Mouse (Mus musculus) intestine, postnatal 0 days (tissue): ENCODE data around the gene Ankrd13b. TPM values are rescaled to one million over a fixed set of nuclear protein-coding genes. Genes with fewer than 3 reads are reported as not detected.

ENCODE experiments used
- ATAC-seq: fragments of 200-750 bp; cut with Nextera tagmentation; 2 replicates; pipeline ENCODE4 v1.8.0; 2017; ENCODE audit warnings: mild to moderate bottlenecking, moderate TSS enrichment, moderate library complexity
- H3K27ac ChIP-seq: fragments of 300-500 bp; sonication (generic); 2 replicates; pipeline ENCODE4 v1.5.1; 2014; ENCODE audit warnings: mild to moderate bottlenecking, low read depth, low read length, moderate library complexity
- H3K27me3 ChIP-seq: fragments of 300-500 bp; sonication (generic); replicated peaks from 2 replicates; pipeline ENCODE4 v1.6.1; 2014; ENCODE audit warnings: low read length, mixed read lengths; ENCODE audit not compliant: control insufficient read depth, insufficient read depth
- H3K36me3 ChIP-seq: fragments of 300-500 bp; sonication (generic); 2 replicates; pipeline ENCODE4 v1.6.1; 2014; ENCODE audit warnings: mild to moderate bottlenecking, moderate library complexity; ENCODE audit not compliant: control insufficient read depth, insufficient read depth
- H3K4me1 ChIP-seq: fragments of 300-500 bp; sonication (generic); replicated peaks from 2 replicates; pipeline ENCODE4 v1.6.1; 2014; ENCODE audit warnings: antibody characterized with exemption, low read length, mixed read lengths; ENCODE audit not compliant: control insufficient read depth, insufficient read depth
- H3K4me2 ChIP-seq: fragments of 300-500 bp; sonication (generic); replicated peaks from 2 replicates; pipeline ENCODE4 v1.6.1; 2014; ENCODE audit warnings: low read depth, mild to moderate bottlenecking, moderate library complexity
- H3K4me3 ChIP-seq: fragments of 300-500 bp; sonication (generic); 2 replicates; pipeline ENCODE4 v1.5.1; 2014; ENCODE audit warnings: low read depth, low read length
- H3K9ac ChIP-seq: fragments of 300-500 bp; sonication (generic); 2 replicates; pipeline ENCODE4 v1.6.1; 2014; ENCODE audit warnings: mild to moderate bottlenecking, low read depth, low read length
- H3K9me3 ChIP-seq: fragments of 300-500 bp; sonication (generic); 2 replicates; pipeline ENCODE4 v1.6.1; 2016; ENCODE audit warnings: mixed run types; ENCODE audit not compliant: control insufficient read depth
- CTCF ChIP-seq: sonication (generic); IDR thresholded peaks from 2 replicates; pipeline ENCODE4 v1.5.1; 2016; ENCODE audit warnings: low read depth, mild to moderate bottlenecking, control low read depth, antibody characterized with exemption, moderate library complexity
- WGBS: fragments of 180-500 bp; shearing (Covaris S2); extraction: QIAGEN DNeasy Blood & Tissue Kit; methylation state at CpG from one replicate; pipeline ENCODE4 v1.1.7; 2014; 5-methylcytosine and 5-hydroxymethylcytosine counted together
- polyA plus RNA-seq: library from polyadenylated mRNA; unstranded; fragments of >200 nt; fragmentation: Nextera tagmentation; extraction: Ambion mirVana; gene quantifications from 2 replicates; pipeline ENCODE4 v1.2.1, GENCODE M21; 2015

Gene Ankrd13b
- polyA plus RNA-seq, 1 experiment from 2014 or later = 2.1 TPM

DNA sequence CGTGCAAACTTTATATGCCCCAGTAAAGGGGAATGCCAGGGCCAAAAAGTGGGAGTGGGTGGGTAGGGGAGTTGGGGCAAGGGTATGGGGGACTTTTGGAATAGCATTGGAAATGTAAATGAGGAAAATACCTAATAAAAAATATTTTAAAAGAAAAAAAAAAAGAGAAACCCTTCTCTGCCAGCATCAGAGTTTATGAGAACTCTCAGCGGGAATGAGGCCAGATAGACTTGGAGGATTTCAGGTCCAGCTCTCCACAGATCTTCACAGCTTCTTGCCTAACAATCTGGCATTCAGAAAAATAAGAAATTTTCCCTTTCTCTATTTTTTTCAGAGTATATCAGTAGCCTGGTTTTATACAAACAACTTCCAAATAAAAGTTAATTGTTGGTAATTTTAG lies 52.5 kb downstream of the Ankrd13b start:
- TF ChIP-seq CTCF = no peak
- Histone ChIP-seq H3K4me1 (no peaks in the 10 kb centered on the region), H3K9me3 (no peaks in the 10 kb centered on the region), H3K9ac (no peak overlapping the region), H3K36me3 (peaks cover 21% of the 10 kb centered on the region), H3K27ac (no peak overlapping the region), H3K4me2 (no peak overlapping the region), H3K27me3 (no peaks in the 10 kb centered on the region), H3K4me3 (no peak overlapping the region)
- WGBS = 95% methylated on average over 2 of the region's 2 CpGs
- ATAC-seq = no peak

GRCm38 (mm10) chr11:77428446-77428845 lies 61.0 kb downstream of the Ankrd13b start:
- ATAC-seq = no peak
- Histone ChIP-seq H3K9ac (no peak overlapping the region), H3K36me3 (peaks cover 24% of the 10 kb centered on the region; the same call in 1 of the 2 replicates), H3K4me2 (no peak overlapping the region), H3K4me3 (no peak overlapping the region), H3K4me1 (no peaks in the 10 kb centered on the region), H3K27ac (no peak overlapping the region), H3K27me3 (no peaks in the 10 kb centered on the region), H3K9me3 (no peaks in the 10 kb centered on the region)
- WGBS = 75% methylated on average over 1 of the region's 1 CpGs
- TF ChIP-seq CTCF = no peak

DNA sequence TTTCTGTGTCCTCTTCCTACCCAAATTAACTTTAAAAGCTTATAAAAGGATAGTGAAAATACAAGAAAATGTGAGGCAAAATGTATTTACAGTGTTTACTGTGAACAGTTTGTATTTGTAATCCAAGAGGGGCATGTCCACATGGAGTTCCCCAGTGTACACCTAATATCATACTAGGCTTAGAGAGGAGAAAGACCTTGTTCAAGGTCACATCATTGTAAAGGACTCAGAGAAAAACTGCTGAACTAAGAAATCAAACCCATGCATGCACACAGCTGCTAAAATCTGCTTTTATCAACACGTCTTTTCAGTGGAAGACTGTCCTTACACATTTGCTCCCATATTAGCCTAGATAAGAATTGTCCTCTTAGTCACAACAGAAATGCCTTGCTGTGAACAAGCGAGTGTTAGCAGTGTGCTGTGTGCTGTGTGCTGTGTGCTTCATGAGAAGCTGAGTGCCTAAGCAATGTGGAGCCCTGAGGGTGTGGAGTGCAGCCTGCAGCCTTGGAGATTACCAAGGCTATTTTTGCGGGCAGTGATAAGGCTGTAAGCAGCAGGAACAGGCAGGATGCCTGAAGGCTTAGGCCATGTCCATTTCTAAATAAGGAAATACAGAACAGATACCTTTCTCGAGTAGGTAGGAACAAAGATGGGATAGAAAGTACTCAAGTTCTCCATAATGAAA lies 66.2 kb downstream of the Ankrd13b start:
- H3K27me3 ChIP-seq = no peaks in the 10 kb centered on the region
- peaks cover 10% of the 10 kb centered on the region; the same call in 1 of the 2 replicates for H3K36me3 ChIP-seq
- 53% methylated on average over 4 of the region's 4 CpGs for WGBS
- no peaks in the 10 kb centered on the region for H3K9me3 ChIP-seq
- TF ChIP-seq CTCF = no peak
- H3K4me2 ChIP-seq = no peak overlapping the region
- no peak overlapping the region for H3K27ac ChIP-seq
- H3K4me1 ChIP-seq = no peaks in the 10 kb centered on the region
- H3K4me3 ChIP-seq = no peak overlapping the region
- no peak for ATAC-seq
- no peak overlapping the region for H3K9ac ChIP-seq

Other genes starting within 250 kb of the Ankrd13b start
- gene Coro6, start 27.3 kb downstream of the Ankrd13b start, polyA plus RNA-seq = 0.18 TPM in 2 replicates
- gene Git1, start 3.9 kb upstream of the Ankrd13b start, polyA plus RNA-seq = 21.2 and 21.9 TPM in 2 replicates
- 2.2 and 3.3 TPM in 2 replicates for gene Abhd15, start 25.4 kb upstream of the Ankrd13b start, polyA plus RNA-seq
- gene Trp53i13, start 26.3 kb upstream of the Ankrd13b start, polyA plus RNA-seq = 20.2 and 22.9 TPM in 2 replicates
- not detected in 2 replicates for gene Gm10392, start 29.5 kb upstream of the Ankrd13b start, polyA plus RNA-seq
- 8.6 and 9.3 TPM in 2 replicates for gene Taok1, start 118.1 kb upstream of the Ankrd13b start, polyA plus RNA-seq
- gene Nufip2, start 196.5 kb upstream of the Ankrd13b start, polyA plus RNA-seq = 4.6 and 7.2 TPM in 2 replicates
- gene Cryba1, start 235.6 kb upstream of the Ankrd13b start, polyA plus RNA-seq = not detected in 2 replicates